Mouse (Mus musculus) kidney, embryonic 15.5 days (tissue): ENCODE data around the gene Ccdc62. TPM values are rescaled to one million over a fixed set of nuclear protein-coding genes. Genes with fewer than 3 reads are reported as not detected.

Experiments used
- ATAC-seq: fragments of 200-750 bp; cut with Nextera tagmentation; replicated peaks from 2 replicates; pipeline ENCODE4 v1.8.0; 2017; ENCODE audit warnings: moderate TSS enrichment; ENCODE audit not compliant: low FRiP score
- H3K27ac ChIP-seq: fragments of 300-500 bp; sonication (generic); 2 replicates; pipeline ENCODE4 v1.5.1; 2015; ENCODE audit warnings: mild to moderate bottlenecking, inconsistent platforms
- H3K27me3 ChIP-seq: fragments of 300-500 bp; sonication (generic); 2 replicates; pipeline ENCODE4 v1.6.1; 2015; ENCODE audit warnings: inconsistent platforms
- H3K36me3 ChIP-seq: fragments of 300-500 bp; sonication (generic); 2 replicates; pipeline ENCODE4 v1.6.1; 2015; ENCODE audit warnings: inconsistent platforms
- H3K4me1 ChIP-seq: fragments of 300-500 bp; sonication (generic); 2 replicates; pipeline ENCODE4 v1.6.1; 2015; ENCODE audit warnings: inconsistent platforms
- H3K4me2 ChIP-seq: fragments of 300-500 bp; sonication (generic); 2 replicates; pipeline ENCODE4 v1.6.1; 2015; ENCODE audit warnings: moderate library complexity, mild to moderate bottlenecking, inconsistent platforms
- H3K4me3 ChIP-seq: fragments of 300-500 bp; sonication (generic); replicated peaks from 2 replicates; pipeline ENCODE4 v1.5.1; 2015; ENCODE audit warnings: mild to moderate bottlenecking, inconsistent platforms
- H3K9ac ChIP-seq: fragments of 300-500 bp; sonication (generic); 2 replicates; pipeline ENCODE4 v1.6.1; 2015; ENCODE audit warnings: mild to moderate bottlenecking, inconsistent platforms
- H3K9me3 ChIP-seq: fragments of 300-500 bp; sonication (generic); replicated peaks from 2 replicates; pipeline ENCODE4 v1.6.1; 2016; ENCODE audit warnings: inconsistent platforms
- WGBS: fragments of 180-500 bp; shearing (Covaris S2); methylation state at CpG from one replicate; pipeline ENCODE4 v1.1.7; 2015; ENCODE audit warnings: mixed read lengths; 5-methylcytosine and 5-hydroxymethylcytosine counted together
- polyA plus RNA-seq: library from polyadenylated mRNA; unstranded; fragments of >200 nt; fragmentation: Nextera tagmentation; extraction: Ambion mirVana; gene quantifications from 2 replicates; pipeline ENCODE4 v1.2.1, GENCODE M21; 2015

Gene Ccdc62
- polyA plus RNA-seq = 6.0 and 6.9 TPM in 2 replicates

DNA sequence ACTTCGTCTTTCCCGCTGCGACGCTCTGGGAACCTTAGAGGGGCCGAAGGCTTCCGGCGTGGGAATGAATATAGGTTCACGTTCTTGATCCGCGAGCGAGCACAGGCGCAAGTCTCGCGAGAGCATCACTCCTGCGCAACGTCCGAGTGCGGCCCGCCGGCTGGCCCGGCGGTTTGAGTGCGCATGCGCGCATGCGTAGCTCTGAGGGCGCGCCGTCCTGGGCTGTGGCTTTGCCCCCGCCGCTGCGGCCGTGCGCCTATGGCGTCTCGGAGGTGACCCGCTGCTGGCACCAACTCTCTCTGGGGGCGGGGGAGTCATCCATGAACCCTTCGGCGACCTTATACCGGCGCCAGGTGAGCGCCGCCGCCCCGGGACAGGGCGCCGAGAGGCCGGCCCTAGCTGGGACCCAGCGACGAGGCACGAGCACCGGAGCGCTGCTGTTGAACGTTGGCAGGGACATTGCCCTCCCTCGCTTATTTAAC, at the start of gene Ccdc62:
Gene Ccdc62, plus strand, starts transcription at position 172 of the 482 bp plus-strand sequence.
- WGBS = 0% methylated on average over 56 of the region's 56 CpGs
- Histone ChIP-seq H3K27ac (peak within 1 kb of the TSS; percentile 93), H3K9me3 (no peaks in the 10 kb centered on the region), H3K36me3 (peaks cover 43% of the 10 kb centered on the region), H3K27me3 (no peaks in the 10 kb centered on the region), H3K4me3 (peak within 1 kb of the TSS; percentile 75), H3K4me2 (peak within 1 kb of the TSS; percentile 77), H3K9ac (peak within 1 kb of the TSS; percentile 95), H3K4me1 (peaks cover 12% of the 10 kb centered on the region)
- ATAC-seq = peak; percentile 97

DNA sequence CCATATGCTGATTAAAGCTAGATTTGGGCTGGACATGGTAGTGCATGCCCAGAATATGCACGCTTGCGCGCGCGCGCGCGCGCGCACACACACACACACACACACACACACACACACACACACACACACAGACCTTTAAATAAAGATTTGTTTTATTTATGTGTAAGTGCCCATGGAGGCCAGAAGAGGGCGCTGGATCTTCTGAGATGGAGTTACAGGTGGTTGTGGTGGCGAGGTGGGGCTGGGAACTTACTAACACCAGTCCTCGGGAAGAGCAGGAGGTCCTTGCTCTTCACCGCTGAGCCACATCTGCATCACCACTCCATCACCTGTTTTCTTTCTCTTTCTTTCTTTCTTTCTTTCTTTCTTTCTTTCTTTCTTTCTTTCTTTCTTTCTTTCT, 49.7 kb upstream of the Ccdc62 start:
- no peaks in the 10 kb centered on the region for H3K36me3 ChIP-seq
- H3K4me2 ChIP-seq = no peak overlapping the region
- no peak overlapping the region for H3K27ac ChIP-seq
- WGBS = 84% methylated on average over 14 of the region's 14 CpGs
- no peak for ATAC-seq
- no peaks in the 10 kb centered on the region for H3K9me3 ChIP-seq
- H3K4me3 ChIP-seq = no peak overlapping the region
- peaks cover 41% of the 10 kb centered on the region for H3K4me1 ChIP-seq
- 0 out of 2 replicates have a peak, but pooled peaks cover 4% of the 10 kb centered on the region for H3K27me3 ChIP-seq
- no peak overlapping the region for H3K9ac ChIP-seq

DNA sequence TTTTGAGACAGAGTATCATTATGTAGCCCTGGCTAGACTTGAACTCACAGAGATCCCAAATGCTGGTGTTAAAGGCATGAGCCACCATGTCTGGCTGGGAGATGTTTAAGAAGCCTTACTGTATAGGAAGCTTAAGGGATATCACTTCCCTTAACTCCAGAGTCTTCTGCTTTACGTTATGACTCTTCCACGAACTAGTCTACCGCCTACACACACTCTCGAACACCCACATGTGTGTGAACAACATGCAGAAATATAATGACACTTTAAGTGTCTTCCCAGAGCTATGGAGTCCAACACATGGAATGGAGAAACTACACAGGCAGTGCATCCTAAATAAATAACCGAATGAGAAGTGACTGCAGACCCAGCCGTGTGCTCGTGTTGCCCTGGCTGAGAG, 46.6 kb upstream of the Ccdc62 start:
- Histone ChIP-seq H3K9me3 (no peaks in the 10 kb centered on the region), H3K36me3 (no peaks in the 10 kb centered on the region), H3K9ac (no peak overlapping the region), H3K27ac (no peak overlapping the region), H3K4me3 (no peak overlapping the region), H3K4me1 (peaks cover 19% of the 10 kb centered on the region), H3K4me2 (no peak overlapping the region), H3K27me3 (no peaks in the 10 kb centered on the region)
- ATAC-seq = no peak
- 75% methylated on average over 7 of the region's 7 CpGs for WGBS

DNA sequence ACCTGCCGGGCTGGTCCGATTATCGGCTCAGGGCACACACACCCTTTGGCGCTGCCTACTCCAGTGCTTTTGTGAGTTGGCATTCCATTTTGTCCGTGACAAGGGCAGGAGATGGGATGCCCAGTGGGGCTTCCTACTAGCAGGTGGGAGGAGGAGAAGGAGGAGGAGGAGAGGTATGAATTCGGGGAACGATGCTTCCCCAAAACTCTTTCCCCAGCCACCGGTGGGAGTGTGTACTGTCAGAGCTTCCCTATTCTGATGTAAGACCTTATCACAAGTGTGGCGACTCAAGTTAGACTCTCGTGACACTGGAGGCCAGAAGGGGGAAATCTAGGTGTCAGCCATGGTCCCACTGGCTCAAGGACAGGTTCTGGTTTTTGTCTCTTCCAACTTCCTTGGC, 46.1 kb upstream of the Ccdc62 start:
- H3K9me3 ChIP-seq = no peaks in the 10 kb centered on the region
- no peak overlapping the region for H3K27ac ChIP-seq
- no peak overlapping the region for H3K4me3 ChIP-seq
- H3K9ac ChIP-seq = no peak overlapping the region
- 76% methylated on average over 10 of the region's 10 CpGs for WGBS
- no peaks in the 10 kb centered on the region for H3K36me3 ChIP-seq
- H3K4me1 ChIP-seq = peaks cover 15% of the 10 kb centered on the region
- H3K27me3 ChIP-seq = no peaks in the 10 kb centered on the region
- no peak overlapping the region for H3K4me2 ChIP-seq
- ATAC-seq = no peak

DNA sequence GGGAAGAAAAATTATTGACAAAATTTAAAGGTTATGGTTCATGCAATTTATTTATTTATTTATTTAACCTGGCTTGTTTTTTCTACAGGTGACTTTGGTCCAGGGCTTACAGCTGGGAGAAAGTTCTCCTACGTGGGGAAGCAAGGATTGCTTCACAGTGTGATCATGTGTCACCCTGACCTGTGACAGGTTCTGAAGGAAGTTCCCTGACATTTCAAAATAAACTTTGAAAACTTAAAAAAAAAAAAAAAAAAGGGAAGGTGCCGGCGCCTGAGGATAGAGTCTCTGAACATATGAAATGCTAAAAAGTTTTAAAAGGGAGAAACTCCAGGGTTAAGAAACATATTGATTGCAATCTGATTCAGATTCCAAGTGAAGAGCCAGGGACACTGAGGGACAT, 44.1 kb upstream of the Ccdc62 start:
- no peak for ATAC-seq
- H3K4me1 ChIP-seq = no peaks in the 10 kb centered on the region
- no peaks in the 10 kb centered on the region for H3K36me3 ChIP-seq
- H3K9ac ChIP-seq = no peak overlapping the region
- no peak overlapping the region for H3K27ac ChIP-seq
- H3K4me3 ChIP-seq = no peak overlapping the region
- 66% methylated on average over 3 of the region's 3 CpGs for WGBS
- no peak overlapping the region for H3K4me2 ChIP-seq
- no peaks in the 10 kb centered on the region for H3K27me3 ChIP-seq
- no peaks in the 10 kb centered on the region for H3K9me3 ChIP-seq

DNA sequence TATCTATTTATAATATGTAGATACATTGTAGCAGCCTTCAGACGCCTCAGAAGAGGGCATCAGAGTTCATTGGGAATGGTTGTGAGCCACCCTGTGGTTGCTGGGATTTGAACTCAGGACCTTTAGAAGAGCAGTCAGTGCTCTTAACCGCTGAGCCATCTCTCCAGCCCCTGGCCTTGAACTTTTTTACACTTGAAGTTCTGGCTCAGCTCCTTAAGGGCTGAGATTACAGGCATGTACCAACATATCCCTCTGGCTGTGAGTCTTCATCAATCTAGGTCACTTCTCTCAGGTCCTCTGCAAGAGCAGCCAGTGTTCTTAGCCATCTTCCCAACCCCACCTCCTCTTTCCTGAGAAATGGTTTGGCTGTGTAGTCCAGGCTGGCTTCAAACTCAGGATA, 40.2 kb upstream of the Ccdc62 start:
- WGBS = 65% methylated on average over 2 of the region's 2 CpGs
- H3K4me3 ChIP-seq = no peak overlapping the region
- H3K27me3 ChIP-seq = no peaks in the 10 kb centered on the region
- H3K36me3 ChIP-seq = no peaks in the 10 kb centered on the region
- no peak for ATAC-seq
- H3K27ac ChIP-seq = no peak overlapping the region
- no peak overlapping the region for H3K9ac ChIP-seq
- 0 out of 2 replicates have a peak, but pooled peaks cover 3% of the 10 kb centered on the region for H3K4me1 ChIP-seq
- H3K4me2 ChIP-seq = no peak overlapping the region
- H3K9me3 ChIP-seq = no peaks in the 10 kb centered on the region

DNA sequence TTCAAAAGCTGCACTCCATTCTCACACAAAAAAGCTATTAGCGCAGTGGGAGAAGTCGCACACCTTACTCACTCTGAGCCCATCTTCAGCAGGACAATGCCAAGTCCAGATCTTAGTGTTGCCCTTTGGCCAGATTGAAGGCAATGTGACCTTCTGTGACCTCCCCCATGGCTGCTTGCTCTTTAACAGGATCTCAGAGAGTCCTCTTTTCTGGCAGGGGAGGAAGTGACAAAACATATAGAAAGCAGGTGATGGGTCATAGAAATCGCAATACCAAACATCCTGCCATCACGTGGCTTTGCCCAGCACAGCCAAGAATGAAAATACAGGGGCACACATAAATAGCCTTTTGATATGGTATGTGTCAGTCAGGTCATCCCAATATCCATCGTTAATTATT, 39.5 kb upstream of the Ccdc62 start:
- no peaks in the 10 kb centered on the region for H3K27me3 ChIP-seq
- no peak overlapping the region for H3K9ac ChIP-seq
- no peak overlapping the region for H3K4me2 ChIP-seq
- 79% methylated on average over 5 of the region's 5 CpGs for WGBS
- no peak overlapping the region for H3K27ac ChIP-seq
- 0 out of 2 replicates have a peak, but pooled peaks cover 3% of the 10 kb centered on the region for H3K4me1 ChIP-seq
- H3K9me3 ChIP-seq = no peaks in the 10 kb centered on the region
- H3K4me3 ChIP-seq = no peak overlapping the region
- no peak for ATAC-seq
- no peaks in the 10 kb centered on the region for H3K36me3 ChIP-seq

DNA sequence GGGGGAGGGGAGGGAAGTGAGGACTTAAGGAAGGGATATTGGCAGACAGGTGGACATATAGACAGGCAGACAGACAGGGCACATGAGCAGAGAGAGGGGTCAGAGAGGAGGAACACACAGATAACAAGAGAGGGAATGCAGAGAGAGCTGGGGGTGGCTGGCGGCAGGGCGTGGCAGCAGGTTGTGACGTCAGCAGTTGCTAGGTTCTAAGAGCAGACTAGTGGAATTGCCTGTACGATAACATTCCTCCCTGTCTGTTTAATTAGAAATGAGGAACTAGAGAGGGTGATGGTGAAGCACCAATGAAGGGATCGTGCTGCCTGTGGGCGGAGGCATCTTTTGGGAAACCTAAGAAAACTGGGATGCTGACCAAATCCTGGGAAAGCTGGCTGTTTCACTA, 38.8 kb upstream of the Ccdc62 start:
- 58% methylated on average over 6 of the region's 6 CpGs for WGBS
- Histone ChIP-seq H3K27ac (no peak overlapping the region), H3K27me3 (no peaks in the 10 kb centered on the region), H3K9me3 (no peaks in the 10 kb centered on the region), H3K4me3 (no peak overlapping the region), H3K9ac (no peak overlapping the region), H3K4me2 (no peak overlapping the region), H3K36me3 (no peaks in the 10 kb centered on the region), H3K4me1 (peaks cover 4% of the 10 kb centered on the region; the same call in 1 of the 2 replicates)
- no peak for ATAC-seq

DNA sequence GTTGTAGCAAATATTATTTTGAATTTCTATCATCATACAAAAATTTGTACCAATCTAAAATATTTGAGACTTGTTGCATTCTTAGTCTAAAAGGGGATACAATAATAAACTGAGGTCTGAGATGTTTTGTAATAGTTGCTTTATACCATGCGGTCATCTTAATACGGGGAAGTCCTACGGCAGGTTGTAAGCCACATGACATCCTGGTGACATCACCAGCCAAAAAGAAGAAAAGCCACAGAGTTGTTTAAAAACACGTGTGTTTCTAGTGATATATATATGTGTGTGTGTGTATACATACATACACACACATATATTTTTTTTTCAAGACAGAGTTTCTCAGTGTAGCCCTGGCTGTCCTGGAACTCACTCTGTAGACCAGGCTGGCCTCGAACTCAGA, 37.0 kb upstream of the Ccdc62 start:
- Histone ChIP-seq H3K9me3 (no peaks in the 10 kb centered on the region), H3K9ac (no peak overlapping the region), H3K27me3 (no peaks in the 10 kb centered on the region), H3K36me3 (no peaks in the 10 kb centered on the region), H3K4me1 (peaks cover 8% of the 10 kb centered on the region; the same call in 1 of the 2 replicates), H3K4me3 (no peak overlapping the region), H3K4me2 (no peak overlapping the region), H3K27ac (no peak overlapping the region)
- no peak for ATAC-seq
- WGBS = 87% methylated on average over 5 of the region's 5 CpGs

DNA sequence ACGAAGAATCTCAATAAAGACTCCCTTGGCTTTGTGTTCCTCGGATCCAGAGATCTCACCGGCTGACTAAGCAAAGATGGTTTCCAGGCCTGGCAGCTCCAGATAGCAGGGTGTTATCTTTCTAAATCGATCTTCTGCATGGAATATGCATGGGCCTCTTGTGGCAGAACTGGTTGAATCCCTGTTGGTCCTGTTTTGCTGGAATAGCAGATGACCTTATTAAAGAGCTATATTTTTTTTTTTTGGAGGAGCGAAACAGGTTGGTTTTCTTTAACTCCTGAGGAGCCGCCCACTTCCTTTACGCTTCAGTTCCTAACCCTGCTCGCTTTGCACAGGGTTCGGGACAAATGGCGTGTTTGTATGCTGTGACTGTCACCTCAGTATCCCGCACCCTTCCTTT, 34.1 kb upstream of the Ccdc62 start:
- no peak for ATAC-seq
- no peak overlapping the region for H3K4me3 ChIP-seq
- no peaks in the 10 kb centered on the region for H3K9me3 ChIP-seq
- H3K4me1 ChIP-seq = peaks cover 8% of the 10 kb centered on the region; the same call in 1 of the 2 replicates
- no peak overlapping the region for H3K9ac ChIP-seq
- H3K4me2 ChIP-seq = no peak overlapping the region
- peak overlapping the region; percentile 42 for H3K27ac ChIP-seq
- WGBS = 55% methylated on average over 11 of the region's 11 CpGs
- no peaks in the 10 kb centered on the region for H3K27me3 ChIP-seq
- no peaks in the 10 kb centered on the region for H3K36me3 ChIP-seq

DNA sequence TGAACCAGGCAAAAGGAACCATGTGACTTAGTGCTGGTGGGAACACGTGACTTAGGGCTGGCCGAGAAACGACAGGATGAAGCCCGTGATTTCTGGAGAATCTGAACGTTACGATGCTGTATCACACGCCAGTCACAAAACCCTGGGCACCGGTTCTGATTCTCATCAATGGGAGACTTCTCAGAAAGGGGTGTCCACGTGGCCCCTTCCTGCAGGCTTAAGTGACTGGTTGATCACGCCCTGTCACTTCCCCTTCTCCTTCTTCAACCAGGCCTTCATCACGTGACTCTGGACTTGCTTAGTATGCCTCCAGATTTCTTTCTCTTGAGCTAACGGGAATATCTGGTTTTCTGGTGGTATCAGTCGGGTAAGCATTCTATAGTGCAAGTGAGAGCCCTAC, 33.1 kb upstream of the Ccdc62 start:
- ATAC-seq = no peak
- peaks cover 5% of the 10 kb centered on the region; the same call in 1 of the 2 replicates for H3K4me1 ChIP-seq
- H3K9me3 ChIP-seq = no peaks in the 10 kb centered on the region
- H3K4me2 ChIP-seq = no peak overlapping the region
- 82% methylated on average over 13 of the region's 13 CpGs for WGBS
- no peak overlapping the region for H3K9ac ChIP-seq
- no peak overlapping the region for H3K27ac ChIP-seq
- H3K4me3 ChIP-seq = no peak overlapping the region
- H3K36me3 ChIP-seq = no peaks in the 10 kb centered on the region
- H3K27me3 ChIP-seq = no peaks in the 10 kb centered on the region

DNA sequence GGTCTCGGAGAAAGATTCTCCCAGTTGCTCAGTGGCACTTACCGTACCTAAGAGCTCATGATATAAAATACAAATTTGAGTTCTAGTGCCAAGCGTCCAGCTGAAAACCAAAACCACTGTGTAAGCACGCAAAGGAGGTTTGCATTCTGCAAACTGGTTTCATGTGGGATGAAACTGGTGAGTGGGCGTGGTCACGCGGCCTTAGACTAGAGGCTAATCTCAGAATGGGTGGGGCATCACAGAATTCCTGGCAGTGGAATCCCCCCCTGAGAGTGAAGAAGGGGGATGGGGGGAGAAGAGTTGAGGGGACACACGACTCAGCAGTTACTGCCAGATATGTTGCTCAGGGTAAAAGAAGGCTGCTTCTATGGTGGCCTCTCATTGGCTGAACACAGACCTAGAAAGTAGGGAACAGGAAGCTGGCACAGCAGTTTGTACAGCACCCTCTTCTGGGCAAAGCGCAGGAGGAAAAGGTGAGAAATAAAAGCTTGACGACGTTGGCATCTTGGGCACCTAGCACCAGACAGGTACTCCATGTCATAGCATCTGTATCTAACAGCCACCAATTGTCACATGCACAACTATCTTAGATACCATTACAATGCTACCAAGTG, 26.3 kb upstream of the Ccdc62 start:
- Histone ChIP-seq H3K4me2 (no peak overlapping the region), H3K9ac (no peak overlapping the region), H3K36me3 (peaks cover 11% of the 10 kb centered on the region), H3K4me3 (no peak overlapping the region), H3K4me1 (peaks cover 22% of the 10 kb centered on the region), H3K9me3 (no peaks in the 10 kb centered on the region), H3K27ac (no peak overlapping the region), H3K27me3 (no peaks in the 10 kb centered on the region)
- no peak for ATAC-seq
- WGBS = 74% methylated on average over 11 of the region's 11 CpGs
